Mouse (Mus musculus) urinary bladder, postnatal 4 days (tissue): ENCODE results near the gene Sorcs2.
A peak's percentile ranks its signal among the peaks of the same experiment; 100 is the strongest.

Experiments
- DNase-seq, 2 experiments: peaks; one replicate each; pipeline ENCODE4 v3.0.0; 2021 to 2022; ENCODE audit warnings: low spot score in 2 of 2

Gene Sorcs2

GRCm38 (mm10) chr5:36230301-36230780 lies 167.6 kb downstream of the Sorcs2 start:
- no peak for DNase-seq

GRCm38 (mm10) chr5:36228405-36229370 lies 169.3 kb downstream of the Sorcs2 start:
- no peak for DNase-seq

- DNase-seq = peak in 1 of 2 experiments; percentile 45
Measured at GRCm38 (mm10) chr5:36226296-36226695, 171.6 kb downstream of the Sorcs2 start.

GRCm38 (mm10) chr5:36225855-36226254 lies 172.1 kb downstream of the Sorcs2 start:
- no peak for DNase-seq

- DNase-seq = peak; percentile 50 to 75
Measured at GRCm38 (mm10) chr5:36223787-36224186, 174.2 kb downstream of the Sorcs2 start.

- no peak for DNase-seq
Measured at GRCm38 (mm10) chr5:36220626-36221025, 177.3 kb downstream of the Sorcs2 start.

GRCm38 (mm10) chr5:36220105-36220504 lies 177.8 kb downstream of the Sorcs2 start:
- DNase-seq = no peak

- DNase-seq = no peak
Measured at GRCm38 (mm10) chr5:36213310-36213709, 184.6 kb downstream of the Sorcs2 start.

GRCm38 (mm10) chr5:36208803-36209202 lies 189.1 kb downstream of the Sorcs2 start:
- DNase-seq = no peak

GRCm38 (mm10) chr5:36205397-36205796 lies 192.5 kb downstream of the Sorcs2 start:
- no peak for DNase-seq

- no peak for DNase-seq
Measured at GRCm38 (mm10) chr5:36203916-36204315, 194.0 kb downstream of the Sorcs2 start, which contains the start of gene Psapl1. Psapl1 (plus strand) TSS chr5:36204021.

- no peak for DNase-seq
Measured at GRCm38 (mm10) chr5:36203421-36203820, 194.5 kb downstream of the Sorcs2 start.

- DNase-seq = no peak
Measured at GRCm38 (mm10) chr5:36202781-36203180, 195.2 kb downstream of the Sorcs2 start.

- no peak for DNase-seq
Measured at GRCm38 (mm10) chr5:36199519-36199918, 198.4 kb downstream of the Sorcs2 start.

- no peak for DNase-seq
Measured at GRCm38 (mm10) chr5:36195436-36195835, 202.5 kb downstream of the Sorcs2 start.

GRCm38 (mm10) chr5:36194631-36195030 lies 203.3 kb downstream of the Sorcs2 start:
- DNase-seq = no peak

GRCm38 (mm10) chr5:36192677-36193076 lies 205.3 kb downstream of the Sorcs2 start:
- DNase-seq = no peak

GRCm38 (mm10) chr5:36191876-36192275 lies 206.1 kb downstream of the Sorcs2 start:
- DNase-seq = no peak

GRCm38 (mm10) chr5:36191285-36191684 lies 206.7 kb downstream of the Sorcs2 start:
- DNase-seq = no peak

GRCm38 (mm10) chr5:36188310-36188709 lies 209.6 kb downstream of the Sorcs2 start:
- DNase-seq = no peak

GRCm38 (mm10) chr5:36186294-36187053 lies 211.5 kb downstream of the Sorcs2 start:
- DNase-seq = no peak

- no peak for DNase-seq
Measured at GRCm38 (mm10) chr5:36182326-36182725, 215.6 kb downstream of the Sorcs2 start.
